Mouse (Mus musculus) CD4-positive, CD25-positive, alpha-beta regulatory T cell, adult 4 months (primary cell): ENCODE measurements around the gene Rin3. TPM values are rescaled to one million over a fixed set of nuclear protein-coding genes. Genes with fewer than 3 reads are reported as not detected.

Experiments used
- ATAC-seq: one replicate; pipeline ENCODE4 v1.8.0; 2017
- polyA plus RNA-seq, 2 experiments: library from polyadenylated mRNA; unstranded; fragments of 100-300 nt; shearing (Covaris generic); gene quantifications; one replicate each; pipeline ENCODE4 v1.2.1; 2017

Rin3 gene
- polyA plus RNA-seq, 2 experiments from 2014 or later, result 68.3 to 91.8 TPM

DNA sequence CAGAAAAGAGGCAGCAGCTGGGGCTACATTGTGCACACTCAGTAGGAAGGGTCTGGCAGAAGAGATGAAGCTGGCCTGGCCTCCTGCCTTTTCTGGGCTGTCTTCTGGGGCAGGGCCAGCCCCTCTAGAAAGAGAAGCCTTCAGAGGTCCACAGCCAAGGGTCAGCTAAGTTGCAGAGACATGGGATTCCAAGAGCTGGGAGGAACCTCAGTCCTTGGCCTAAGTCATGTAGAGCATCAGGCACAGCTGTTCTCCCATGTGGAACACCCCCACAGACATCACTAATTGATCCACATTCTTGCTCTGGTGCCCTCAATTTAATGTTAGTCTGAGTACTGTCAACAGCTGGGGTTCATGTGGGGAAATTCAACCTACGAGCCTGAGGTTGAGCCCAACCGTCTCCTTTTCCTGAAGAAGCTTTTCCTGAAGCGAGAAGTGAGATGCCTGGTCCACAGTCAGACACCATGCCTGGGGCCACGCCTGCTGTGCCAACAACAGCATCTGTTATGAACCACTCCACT, 20.0 kb downstream of the Rin3 start:
- no peak for ATAC-seq

DNA sequence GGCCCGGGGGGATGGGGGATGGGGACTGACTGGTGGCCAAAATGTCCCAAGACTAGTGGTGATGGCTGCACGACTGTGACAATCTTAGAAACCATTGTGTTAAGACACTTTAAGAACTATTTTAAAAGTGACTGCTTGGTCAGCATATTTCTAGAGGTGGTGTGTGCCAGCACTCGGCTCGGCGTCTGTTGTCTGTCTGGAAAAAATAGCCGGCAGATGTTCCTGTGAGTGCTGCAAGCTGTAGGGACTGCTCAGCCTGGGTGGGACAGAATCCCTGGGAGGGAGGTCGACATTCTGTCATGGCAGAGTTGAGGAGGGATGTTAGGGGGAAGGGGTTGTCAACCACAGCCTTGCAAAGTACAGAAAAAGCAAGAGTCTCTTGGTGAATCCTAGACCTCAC, 21.0 kb downstream of the Rin3 start:
- ATAC-seq, result no peak

DNA sequence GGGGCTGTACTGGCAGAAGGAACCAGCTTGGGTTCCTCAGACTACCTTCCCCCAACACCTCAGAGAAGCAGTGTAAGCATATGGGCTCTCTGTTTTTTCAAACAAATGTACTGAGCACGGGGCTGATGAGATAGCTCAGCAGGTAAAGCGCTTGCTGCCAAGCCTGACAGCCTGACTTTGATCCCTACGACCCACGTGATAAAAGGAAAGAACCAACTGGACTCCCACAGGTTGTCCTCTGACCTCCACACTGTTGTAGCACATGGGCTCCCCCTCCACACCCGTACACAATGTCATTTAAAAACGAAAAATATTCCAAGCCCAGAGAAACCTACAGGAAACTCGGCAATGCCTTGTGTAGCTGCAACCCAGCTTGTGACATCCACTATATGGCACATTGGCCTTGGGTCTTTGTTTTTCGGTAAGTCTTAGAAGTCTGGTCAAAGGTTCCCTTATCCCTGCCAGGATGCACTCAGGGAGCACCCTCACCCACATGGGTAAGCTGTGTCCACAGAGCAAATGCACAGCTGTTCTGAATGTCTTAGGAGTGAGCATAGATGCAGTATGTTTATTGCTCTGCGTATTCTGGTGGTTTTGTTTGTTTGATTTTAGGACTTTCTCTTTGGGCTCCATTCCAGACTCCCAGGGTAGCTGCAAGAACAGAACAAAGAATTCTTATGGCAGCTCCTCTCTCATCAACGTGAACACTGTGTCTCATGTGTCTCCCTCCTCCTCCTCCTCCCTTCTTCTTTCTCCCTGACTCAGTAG, 22.4 kb downstream of the Rin3 start:
- ATAC-seq, result no peak

DNA sequence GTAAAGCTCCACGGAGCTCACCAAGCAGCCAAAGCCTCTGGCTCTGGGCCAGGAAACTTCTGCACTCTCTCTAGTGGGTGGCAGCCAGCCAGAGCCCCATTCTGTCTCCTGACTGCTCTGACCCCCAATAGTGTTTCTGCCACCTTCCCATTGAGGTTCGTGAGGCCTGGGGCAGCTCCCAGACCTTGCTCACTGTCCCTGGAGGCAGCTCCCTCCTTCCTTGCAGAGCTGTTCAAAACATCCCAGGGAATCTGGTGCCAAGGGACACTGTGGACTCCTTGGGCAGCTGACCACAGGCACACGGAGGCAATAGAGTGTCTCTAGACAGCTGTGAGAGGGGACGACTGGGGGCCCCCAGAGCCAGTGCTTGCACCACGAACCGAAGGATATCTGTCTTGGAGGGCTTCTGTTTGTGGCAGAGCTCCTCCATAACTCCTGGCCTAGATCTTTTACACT, 25.2 kb downstream of the Rin3 start:
- ATAC-seq, result no peak

DNA sequence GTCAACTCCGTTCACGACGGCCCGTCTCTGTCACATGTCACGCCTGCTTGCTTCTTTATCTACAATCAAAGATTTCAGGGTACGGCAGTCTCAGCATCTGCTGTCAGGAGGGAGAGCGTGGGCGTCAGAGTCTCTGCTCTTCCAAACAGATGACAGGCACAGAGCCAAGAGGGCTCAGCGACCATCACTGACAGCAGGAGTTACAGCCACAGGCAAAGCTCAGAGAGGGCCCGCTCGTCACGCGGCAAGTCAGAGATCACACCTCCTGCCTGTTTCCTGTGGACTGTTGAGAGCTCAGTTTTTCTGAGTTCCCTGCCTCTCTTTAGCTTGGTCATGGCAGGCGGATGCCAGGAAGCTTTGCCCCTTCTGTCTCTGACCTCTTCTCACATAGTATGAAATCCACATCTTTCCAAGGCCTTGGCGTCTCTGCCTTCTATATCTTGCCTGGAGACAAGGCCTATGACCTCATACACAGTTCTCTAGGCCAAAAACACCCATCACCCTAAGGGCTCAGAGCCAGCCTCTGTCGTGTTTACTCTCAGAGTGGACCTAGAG, 25.7 kb downstream of the Rin3 start:
- peak; percentile 88 for ATAC-seq

DNA sequence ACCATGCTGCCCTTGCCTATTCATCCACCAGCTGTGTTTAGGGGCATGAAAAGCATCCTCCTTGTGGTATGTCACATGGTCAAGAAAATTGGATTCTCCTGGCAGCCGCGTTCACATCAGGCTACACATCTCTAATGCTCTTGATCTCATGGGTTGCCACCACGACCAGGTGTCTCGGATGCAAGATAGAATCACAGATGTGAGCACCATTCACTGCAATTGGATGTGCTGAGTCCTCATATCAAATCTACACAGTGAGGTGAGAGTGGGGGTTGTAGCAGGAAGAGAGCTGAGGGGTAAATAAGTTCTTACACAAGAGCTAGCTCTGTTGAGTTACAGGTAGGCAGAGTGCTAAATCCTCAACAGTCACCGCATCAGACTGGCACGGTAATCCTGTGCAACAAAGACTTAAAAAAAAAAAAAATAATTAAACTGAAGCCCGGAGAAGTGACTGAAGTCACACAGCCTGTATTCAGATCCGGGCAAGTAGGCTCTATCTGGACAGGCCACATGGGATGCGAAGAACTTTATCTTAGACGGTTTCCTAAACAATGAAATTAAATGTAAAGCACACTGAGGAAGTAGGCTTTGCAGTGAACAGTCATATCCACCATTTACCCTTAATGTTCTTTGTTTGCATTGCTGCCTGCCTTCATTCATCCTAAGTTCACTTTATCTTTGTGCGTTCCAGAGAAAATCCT, 26.4 kb downstream of the Rin3 start:
- ATAC-seq, result no peak

DNA sequence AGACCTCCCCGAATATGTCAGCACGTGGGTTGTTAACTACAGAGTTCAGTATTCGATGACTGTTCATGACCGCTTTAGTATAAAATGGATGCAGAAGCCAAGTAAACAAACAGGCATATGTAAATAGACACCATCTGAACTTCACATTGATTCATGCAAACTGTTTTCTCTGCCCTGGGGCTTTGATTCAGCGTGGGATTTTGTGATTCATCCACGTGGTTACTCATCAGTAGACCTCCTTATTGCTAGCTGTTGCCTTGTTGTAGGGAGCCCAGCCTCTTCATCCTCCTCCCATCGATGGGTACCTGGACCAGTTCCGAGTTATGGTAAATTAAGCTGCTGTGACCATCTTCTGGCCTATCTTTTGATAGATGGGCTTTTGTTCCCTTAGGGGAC, 26.9 kb downstream of the Rin3 start:
- no peak for ATAC-seq

DNA sequence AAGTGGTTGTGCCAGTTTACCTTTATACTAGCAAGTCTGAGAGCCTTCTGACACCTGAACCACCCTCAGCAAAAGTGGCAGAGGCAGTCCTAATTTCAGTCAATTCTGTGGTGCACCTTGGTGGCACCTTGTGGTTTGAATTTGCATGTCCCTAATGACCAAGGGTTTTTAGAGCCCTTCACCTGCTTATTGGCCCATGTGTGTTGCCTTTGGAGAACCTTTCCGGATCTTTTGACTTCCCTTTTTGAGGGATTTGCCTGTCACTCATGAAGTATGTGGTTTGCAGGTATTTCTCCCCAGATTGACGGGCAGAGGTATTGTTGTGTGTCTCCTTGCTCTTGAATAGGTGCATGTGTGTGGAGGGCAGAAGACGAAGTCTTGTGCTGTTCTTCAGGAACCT, 27.4 kb downstream of the Rin3 start:
- no peak for ATAC-seq

DNA sequence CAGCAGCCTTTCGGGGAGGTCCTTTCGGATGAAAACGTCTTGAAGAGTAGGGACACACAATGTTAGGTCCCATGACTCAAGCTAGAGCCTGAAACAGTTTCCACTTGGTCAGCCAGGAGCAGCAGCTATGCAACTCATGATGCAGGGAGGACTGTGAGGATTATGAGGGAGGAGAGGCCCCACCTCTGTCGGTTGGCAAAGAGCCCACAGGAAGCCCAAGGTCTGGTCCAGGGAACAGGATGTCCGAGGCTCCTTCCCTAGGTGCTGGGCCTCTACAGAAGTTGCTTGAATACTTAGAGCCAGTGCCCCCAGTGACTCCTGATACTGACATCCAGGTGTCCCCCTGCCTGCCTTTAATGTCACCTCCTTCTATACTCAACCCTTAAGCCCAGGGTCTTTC, 28.6 kb downstream of the Rin3 start:
- ATAC-seq, result no peak

DNA sequence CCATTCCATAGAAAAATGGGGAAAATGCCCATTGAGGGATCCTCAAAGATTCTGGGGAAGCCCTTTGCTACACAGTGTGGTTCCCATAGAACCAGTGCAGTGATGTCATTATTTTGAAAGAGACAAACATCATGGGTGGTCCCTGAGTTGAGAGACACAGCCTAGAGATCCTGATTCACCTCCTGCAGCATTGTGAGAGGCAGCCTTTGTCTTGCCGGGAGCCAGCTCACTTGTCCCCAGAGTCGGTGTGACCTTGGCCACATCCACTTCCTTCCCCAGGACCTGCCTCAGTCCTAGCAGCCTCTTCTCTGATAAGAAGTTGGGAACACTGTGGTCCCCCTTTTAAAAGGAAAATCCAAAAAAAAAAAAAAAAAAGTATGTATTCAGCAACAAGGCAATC, 36.3 kb downstream of the Rin3 start:
- no peak for ATAC-seq

DNA sequence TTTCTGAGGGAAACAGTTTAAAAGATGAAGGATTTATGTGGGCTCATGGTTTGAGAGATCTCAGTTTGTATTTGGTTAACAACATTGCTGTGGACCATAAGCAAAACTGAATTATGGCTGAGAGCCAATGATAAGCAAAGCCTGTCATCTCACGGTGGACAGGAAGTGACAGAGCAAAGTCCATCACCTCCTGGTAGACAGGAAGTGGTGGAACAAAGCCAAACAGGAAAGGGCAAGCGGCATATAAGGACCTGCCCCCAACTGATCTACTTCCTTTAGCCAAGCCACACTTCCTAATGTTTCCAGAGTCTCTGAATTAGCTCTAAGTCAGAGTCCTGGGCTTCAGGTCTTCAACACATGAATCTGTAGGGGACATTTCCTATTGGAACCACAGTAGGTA, 37.1 kb downstream of the Rin3 start:
- peak; percentile 34 for ATAC-seq

DNA sequence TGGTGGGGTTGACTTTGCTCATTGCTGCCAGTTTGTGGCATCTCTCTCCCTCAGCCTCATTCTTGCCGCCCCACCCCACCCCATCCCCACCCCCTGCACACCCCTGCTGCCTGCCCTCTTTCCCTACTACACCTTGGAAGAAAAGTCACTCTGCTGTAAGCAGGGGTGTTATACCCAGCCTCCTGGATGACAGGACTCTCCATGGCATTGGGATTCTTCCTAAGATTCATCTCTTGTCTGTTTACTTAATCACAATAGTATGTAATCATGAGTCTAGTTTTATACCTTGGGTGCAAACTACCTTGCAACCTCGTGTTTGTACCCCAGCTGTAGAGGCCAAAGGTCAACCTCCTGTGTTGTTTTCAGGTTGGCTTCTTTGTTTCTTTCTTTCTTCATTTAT, 37.5 kb downstream of the Rin3 start:
- ATAC-seq, result no peak

DNA sequence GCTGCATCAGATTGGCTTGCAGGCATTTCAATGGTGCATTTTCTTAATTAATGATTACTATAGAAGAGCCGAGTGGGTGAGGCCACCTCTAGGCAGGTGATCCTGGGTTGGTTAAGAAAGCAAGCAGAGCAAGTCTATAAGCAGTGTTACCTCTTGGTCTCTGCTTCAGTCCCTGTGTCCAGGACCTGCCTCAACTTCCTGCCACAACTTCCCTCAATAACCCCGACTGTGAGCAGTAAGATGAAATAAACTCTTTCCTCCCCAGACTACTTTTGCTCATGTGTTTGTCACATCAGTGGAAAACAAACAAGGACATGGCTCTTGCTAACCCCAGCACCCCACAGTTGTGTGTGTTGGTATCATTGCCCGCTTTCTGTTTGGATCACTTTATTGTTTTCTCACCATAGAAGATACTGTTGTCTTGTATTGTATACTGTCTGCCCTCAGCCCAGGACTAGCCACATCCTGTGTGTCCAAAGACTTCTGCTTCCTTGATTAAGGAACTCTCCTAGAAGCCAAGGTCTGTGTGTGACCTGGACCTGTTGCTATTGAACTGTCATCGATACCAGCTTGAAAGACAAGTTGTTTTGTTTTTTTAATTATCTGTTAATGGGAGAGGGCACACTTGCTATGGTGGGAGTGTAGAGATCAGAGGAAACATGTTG, 38.3 kb downstream of the Rin3 start:
- ATAC-seq, result no peak

DNA sequence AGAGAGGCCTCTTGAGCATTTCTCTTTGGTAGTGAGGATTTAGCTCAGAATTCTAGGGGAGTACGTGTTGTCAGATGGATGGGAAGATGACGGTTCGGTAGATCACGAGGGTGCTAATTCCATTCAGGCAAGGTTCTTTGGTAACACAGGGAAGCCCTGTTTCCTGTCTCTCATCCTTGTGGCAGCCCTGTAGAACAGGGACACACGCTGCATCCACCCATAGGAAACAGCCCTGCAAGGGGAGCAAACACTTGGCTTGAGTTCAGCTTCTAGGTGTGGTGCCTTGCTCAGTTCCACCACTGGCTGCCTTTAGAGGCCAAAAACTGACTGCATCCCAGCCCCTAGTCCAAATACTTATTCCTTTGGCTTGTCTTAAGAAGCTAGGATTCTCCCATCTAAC, 39.0 kb downstream of the Rin3 start:
- ATAC-seq, result no peak

DNA sequence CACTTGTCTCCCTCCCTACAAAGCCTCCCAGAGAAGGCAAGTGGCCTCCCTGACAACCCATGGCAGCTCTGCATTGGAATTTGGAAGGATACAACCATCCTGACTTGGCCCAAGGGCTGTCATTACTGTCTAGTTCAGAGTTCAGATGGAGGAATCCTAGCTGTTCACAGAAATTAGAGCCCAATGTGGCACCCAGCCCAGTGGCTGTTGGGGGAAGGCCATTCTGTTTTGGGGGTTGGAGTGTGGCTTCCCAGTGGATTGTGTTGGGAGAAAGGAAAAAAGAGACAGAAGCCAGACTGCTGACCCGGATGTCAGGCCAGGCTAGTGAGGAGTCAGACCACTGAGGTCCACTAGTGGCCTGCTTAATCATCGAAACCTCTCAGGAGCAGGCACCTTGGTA, 40.5 kb downstream of the Rin3 start:
- ATAC-seq, result no peak

DNA sequence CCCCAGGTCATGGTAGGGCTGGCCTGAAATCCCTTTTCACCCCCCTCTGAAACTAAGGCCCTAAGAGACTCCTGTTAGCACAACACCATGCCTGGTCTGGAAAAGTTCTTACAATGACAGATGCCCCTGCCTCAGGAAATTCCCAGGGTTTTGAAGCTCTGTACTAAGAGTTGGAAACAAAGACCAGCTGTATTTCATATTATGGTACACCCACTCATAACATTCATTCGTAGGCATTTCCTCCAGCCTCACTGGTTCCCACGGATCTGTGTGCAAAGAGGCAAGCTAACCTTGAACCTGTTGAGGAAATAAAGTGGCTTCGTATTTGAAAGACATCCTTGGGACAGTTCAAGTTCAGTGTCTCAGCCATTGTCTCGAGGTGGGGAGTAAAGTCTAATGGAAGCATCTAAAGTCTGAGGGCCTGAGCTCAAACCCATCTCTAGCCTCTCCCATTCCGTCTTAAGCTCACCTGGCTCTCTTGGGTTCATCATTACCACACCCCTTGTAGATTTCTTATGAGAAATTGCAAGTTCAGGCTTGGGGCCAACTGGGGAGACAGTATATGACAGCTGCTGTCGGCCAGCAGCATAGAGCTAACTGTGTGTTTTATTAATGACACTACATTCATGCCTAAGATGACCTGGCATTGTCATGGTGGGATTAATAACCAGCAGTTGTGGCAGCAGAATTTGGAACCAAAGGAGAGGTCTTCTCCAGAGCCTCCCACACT, 41.5 kb downstream of the Rin3 start:
- no peak for ATAC-seq

DNA sequence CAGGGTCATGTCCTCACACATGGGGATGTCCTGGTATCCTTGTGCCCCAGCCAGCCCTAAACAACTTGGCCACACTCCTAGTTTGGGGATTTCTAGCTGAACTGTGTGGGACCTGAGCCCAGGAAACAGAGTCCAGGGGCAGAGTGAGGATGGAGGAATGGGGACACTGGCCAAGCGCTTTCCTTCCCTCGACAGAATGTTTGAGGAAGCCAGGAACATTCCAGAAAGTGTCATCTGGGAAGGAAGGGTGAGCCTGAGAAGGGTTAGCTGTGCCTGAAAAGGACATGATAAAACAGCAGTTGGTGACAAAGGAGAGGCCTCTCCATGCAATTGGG, 42.0 kb downstream of the Rin3 start:
- no peak for ATAC-seq

DNA sequence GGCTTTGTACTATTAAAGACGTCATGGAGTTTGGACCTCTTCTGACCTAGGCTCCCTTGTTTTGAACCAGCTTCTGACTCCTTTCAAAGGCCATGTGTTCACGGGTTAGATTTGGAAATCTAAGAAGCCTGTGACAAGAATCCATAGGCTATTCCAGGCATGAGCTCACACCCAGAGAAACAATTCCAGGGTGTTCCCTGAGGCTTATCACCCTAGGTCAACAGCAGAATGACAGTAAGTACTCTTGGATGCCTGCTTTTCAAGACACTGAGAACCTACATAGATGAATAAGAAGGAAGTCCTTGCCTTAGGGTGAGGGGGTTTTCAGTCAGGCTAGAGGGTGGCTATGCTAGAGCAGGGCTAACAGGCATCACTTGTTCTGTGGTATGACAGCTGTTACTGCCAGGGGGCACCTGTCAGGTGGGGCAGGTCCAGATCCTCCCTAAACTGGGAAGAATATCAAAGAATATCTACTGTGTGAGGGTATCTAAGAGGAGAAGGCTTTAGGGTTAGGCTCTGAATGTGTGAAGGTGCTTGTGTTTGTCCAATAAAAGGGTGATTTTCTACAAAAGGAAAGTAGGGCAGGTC, 44.0 kb downstream of the Rin3 start:
- ATAC-seq, result no peak

DNA sequence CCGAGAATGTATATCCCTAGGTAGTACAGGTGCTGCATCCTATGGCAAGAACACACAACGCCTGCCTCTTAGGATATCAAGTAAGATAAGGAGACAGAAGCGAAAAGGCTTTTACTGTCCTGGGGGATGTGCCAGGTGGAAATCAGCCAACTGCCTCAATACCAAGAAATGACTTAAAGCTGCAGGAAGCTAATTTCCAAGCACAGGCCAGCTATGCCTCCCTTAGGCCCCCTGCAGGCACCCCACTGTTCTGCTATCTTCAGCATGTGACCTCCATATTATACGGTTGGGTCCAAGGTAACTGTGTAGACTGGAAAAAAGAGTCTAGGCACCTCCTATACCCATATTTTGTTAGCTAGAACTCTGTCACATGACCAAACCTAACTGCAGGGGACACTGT, 44.7 kb downstream of the Rin3 start:
- ATAC-seq, result no peak

DNA sequence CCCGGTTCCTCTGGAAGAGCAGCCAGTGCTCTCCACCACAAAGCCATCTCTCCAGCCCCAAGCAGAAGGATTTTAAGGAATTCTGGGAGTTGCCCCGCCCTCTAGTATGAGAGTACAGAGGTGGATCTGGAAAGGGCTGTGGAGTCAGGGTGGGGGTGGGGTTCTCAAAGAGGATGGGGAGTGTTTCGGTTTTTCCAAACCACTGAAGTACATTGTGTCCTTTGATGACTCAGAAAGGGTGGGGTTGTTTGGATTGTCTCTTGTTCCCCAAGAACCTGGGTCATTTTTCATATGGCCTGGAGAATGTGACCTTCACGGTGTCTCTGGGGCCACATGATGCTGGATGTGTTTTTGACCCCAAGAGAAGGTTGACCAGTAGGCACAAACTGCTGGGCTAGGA, 45.2 kb downstream of the Rin3 start:
- ATAC-seq, result no peak

DNA sequence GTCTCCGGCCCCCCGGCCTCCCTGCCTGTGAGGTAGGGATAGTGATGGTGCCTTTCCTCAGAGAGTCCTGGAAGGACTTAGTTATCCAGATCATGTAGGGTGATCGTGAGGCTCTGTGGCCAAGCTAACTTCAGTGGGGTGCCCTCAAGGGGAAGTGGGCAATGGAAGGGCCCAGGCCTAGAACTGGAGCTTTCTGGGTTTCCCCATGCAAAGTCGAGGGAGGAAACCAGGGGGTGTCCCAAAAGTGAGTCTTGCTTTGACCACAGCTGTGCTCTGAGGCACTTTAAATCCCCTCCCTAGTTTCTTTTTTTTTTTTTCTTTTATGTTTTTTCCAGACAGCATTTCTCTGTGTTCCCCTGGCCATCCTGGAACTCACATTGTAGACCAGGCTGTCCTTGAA, 47.3 kb downstream of the Rin3 start:
- peak; percentile 20 for ATAC-seq

DNA sequence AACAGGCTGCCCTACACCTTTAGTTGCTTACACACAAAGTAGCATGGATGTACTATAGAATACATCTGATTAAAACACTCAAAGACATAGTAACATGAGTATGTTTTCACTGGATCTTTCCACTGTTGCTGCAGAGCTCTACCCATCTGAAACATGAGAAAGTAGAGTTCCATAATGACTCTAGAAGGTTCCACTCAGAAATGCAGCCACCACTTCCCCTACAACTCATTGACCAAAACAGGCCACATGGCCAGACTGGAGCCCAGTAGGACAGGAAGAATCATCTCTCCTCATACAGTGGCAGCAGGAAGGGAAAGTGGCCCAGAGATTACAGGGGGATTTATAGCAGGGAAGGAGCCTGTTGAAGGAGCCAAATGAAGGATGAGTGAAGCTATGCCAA, 47.9 kb downstream of the Rin3 start:
- ATAC-seq, result no peak
